Mouse (Mus musculus) layer of hippocampus, postnatal 36 days (tissue): Measurements from ENCODE around the gene Kank1. TPM values are rescaled to one million over a fixed set of nuclear protein-coding genes. Genes with fewer than 3 reads are reported as not detected.

Source experiments
- DNase-seq, 2 experiments: peaks; one replicate each; pipeline ENCODE4 v3.0.0; 2022
- total RNA-seq, 2 experiments: library from RNA; stranded (reverse); gene quantifications; 2 replicates each; pipeline ENCODE4 v1.2.3; 2021

The Kank1 gene
- total RNA-seq, 2 experiments from 2014 or later, result 21.7 to 24.8 TPM

DNA sequence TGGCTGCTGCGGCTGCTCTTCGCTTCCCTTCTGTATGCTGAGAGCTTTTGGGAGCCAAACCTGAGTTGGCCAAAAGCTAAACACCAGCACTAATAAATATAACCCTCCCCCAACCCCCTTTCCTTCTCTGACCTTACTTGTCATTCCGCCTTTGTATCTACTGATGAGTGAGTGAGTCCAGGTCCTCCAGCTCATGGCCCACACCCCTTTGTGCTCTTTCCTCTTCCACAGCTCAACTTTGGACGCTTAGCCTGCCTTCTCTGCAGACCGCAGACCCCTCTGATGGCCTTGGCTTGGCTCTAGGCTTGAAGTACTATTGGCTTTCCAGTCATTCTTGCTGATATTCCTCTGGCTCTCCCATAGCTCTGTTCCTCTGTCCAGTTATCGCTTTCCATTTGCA lies 16.4 kb downstream of the Kank1 start:
- DNase-seq, result no peak

- no peak for DNase-seq
Observed at GRCm38 (mm10) chr19:25253628-25254027, 16.9 kb downstream of the Kank1 start.

GRCm38 (mm10) chr19:25258321-25258720 lies 21.5 kb downstream of the Kank1 start:
- no peak for DNase-seq

- DNase-seq, result no peak
Observed at GRCm38 (mm10) chr19:25266181-25266580, 29.4 kb downstream of the Kank1 start.

DNA sequence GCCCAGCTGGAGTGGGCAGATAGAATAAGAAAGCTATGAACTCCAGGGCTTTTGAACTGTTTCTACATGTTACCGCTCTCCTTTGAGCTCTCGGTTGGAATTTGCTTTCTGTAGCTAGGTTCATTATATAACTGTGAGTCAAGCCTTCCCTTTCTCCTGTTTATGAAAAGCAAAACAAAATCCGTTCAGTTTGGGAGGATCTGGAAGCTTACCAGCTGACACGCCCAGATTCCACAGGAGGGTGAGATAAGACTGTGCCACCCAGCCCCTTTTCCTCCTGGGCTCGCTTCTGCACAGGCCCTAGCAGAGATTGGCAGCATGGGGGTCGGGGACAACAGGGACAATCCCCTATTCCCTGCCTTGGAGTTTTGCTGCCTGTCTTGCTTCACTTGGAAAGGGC lies 30.5 kb downstream of the Kank1 start:
- DNase-seq, result peak in 1 of 2 experiments; percentile 6

GRCm38 (mm10) chr19:25268532-25268931 lies 31.8 kb downstream of the Kank1 start:
- DNase-seq, result peak; percentile 70 to 73

GRCm38 (mm10) chr19:25271591-25271990 lies 34.8 kb downstream of the Kank1 start:
- DNase-seq, result no peak

DNA sequence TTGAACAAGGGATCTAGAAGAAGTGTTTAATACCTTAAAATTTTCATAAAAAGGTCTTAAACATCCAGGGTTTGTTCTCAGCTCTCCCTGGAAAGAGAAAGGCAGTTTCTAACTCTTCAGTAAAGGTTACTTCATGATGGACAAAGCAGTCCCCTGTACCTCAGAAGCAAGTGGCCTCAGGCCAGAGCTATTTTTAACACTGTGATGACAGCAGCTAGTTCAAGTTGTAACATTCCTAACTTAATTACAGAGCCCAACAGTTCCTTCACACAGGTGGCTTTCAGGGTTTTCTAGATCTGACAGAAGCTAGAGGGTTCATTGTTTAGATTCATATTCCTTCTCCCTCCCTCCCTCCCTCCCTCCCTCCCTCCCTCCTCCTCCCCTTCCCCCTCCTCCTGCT lies 36.4 kb downstream of the Kank1 start:
- no peak for DNase-seq

DNA sequence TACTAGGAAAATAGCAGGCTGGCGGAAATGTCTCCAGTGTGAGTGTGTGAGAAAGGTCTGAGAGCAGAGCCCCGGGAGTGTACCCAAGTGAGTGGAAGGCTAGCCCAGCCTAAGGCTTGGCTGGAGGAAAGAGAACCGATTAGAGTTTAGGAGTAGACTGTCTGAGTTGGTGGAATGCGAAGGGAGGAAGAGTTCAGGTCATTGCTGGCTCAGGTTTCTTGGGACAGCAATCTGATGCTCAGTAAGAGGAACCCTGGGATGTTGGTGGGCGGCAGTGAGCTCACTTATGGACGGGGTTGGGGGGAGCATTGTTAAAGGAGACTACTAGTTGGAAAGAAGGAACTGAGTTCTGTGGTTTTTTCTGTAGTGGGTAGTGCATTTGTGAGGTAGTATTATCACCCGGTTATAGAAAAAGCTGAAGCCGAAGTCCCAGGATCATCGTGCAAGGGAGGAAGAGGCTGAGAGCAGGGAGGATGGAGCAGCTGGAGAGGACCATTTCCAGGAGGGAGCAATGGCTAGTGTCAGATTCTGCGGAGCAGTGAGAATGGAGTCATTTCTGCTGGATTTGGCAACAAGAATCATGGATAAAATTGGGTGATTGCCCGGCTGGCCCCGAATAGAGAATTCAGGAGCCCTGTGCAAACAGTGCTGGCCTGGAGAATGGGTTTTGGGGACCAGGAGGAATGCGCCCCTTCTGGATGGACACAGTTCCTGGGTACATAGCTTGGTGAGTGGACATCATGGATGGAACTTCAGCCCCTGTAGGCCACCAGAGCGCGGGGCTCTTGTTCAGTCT lies 40.0 kb downstream of the Kank1 start:
- no peak for DNase-seq

GRCm38 (mm10) chr19:25277761-25278160 lies 41.0 kb downstream of the Kank1 start:
- no peak for DNase-seq

- DNase-seq, result no peak
Observed at GRCm38 (mm10) chr19:25279603-25280002, 42.8 kb downstream of the Kank1 start.

- DNase-seq, result no peak
Observed at GRCm38 (mm10) chr19:25283665-25284064, 46.9 kb downstream of the Kank1 start.

- DNase-seq, result peak; percentile 56 to 69
Observed at GRCm38 (mm10) chr19:25285756-25286538, 49.2 kb downstream of the Kank1 start.

DNA sequence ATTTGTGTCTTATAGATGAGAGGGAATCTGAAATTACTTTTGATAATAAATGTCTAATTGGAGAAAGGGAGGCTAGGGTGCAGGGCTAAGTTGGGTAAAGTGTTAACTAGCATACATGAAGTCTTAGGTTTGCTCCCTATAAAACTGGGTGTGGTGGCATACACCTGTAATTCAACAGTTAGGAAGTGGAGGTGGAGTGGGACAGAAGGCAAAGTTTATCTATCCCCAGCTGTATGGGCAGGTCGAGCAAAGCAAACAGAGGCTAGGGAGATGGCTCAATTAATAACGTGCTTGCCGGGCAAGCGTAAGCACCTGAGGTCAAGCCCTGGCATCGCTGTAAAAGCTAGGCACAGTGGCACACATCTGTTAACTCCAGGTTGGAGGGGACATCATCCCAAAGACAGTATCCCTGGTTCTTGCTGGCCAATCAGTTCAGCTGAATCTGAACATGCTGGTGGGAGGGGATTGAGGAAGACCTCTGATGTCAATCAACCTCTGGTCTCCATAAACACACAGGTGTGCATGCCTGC lies 54.3 kb downstream of the Kank1 start:
- no peak for DNase-seq

GRCm38 (mm10) chr19:25295207-25295606 lies 58.4 kb downstream of the Kank1 start:
- no peak for DNase-seq

GRCm38 (mm10) chr19:25297269-25297668 lies 60.5 kb downstream of the Kank1 start:
- DNase-seq, result no peak

DNA sequence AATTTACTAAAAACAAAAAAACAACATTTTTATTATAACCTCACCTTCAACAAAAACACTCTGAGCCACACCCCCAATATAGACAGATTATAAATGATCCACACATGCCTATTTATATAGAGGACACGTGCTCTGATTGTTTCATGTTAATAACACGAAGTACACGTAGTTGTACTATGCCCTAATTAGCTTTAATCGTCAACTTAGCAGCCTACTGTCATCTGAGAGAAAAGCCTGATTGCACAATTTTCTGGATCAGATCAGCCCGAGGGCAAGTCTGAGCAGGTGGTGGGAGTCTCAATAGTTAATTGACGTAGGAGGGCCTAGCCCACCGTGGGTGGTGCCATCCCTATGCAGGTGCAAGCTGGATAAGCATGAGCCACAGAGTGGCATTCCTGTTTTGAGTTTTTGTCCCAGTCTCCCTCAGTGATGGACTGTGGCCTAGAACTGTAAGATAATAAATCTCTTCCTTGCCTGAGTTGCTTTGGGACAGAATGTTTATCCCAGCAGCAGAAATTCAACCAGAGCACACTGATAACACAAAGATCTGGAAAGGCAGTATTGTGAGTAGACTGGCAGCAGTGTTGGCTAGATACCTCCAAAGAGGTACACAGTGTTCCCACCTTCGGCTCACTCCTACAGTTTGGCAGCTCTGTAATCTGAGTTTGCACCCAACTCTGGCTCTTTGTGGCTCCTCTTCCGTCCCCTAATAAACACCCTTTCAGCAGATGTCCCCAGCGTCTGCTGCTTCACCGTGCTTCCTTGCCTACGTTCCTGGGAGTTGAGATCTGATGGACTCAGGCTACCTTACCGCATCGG lies 63.3 kb downstream of the Kank1 start:
- no peak for DNase-seq

GRCm38 (mm10) chr19:25301189-25301588 lies 64.4 kb downstream of the Kank1 start:
- no peak for DNase-seq

DNA sequence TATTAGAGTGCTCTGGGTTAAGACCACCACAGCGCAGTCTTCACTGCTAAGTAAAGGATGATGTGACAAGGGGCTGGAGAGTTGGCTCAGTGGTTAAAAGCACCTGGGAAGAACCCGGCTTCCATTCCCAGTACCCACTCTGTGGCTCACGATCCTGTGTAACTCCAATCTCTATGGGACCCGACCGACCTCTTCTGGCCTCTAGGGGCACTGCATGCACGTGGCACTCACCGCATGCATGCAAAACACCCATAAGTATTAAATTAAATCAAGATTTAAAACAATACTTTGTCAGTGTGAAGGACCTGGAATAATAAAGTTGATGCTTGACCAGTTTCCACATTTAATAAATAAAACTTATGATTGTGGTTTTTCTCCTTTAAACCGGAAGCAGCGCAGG lies 69.5 kb downstream of the Kank1 start:
- no peak for DNase-seq

DNA sequence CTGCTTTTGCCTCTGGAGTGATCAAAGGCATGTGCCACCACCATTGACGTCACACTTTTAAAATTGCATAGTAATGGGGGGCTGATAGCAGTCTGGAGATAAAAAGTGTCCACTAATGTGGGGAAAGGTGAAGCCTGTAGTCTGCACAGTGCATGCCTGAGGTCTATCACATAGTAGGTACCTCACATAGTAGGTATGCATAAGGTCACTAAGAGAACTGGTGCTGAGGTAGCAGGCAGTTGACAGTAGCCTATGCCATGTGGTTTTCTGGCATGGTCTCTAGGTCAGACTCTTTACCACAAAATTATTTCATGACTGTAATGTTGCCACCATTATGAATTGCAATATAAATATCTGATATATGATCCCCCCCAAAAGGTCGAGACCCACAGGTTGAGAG lies 71.4 kb downstream of the Kank1 start:
- no peak for DNase-seq

- no peak for DNase-seq
Observed at GRCm38 (mm10) chr19:25308763-25309162, 72.0 kb downstream of the Kank1 start.

GRCm38 (mm10) chr19:25310989-25311388 lies 74.2 kb downstream of the Kank1 start:
- no peak for DNase-seq

DNA sequence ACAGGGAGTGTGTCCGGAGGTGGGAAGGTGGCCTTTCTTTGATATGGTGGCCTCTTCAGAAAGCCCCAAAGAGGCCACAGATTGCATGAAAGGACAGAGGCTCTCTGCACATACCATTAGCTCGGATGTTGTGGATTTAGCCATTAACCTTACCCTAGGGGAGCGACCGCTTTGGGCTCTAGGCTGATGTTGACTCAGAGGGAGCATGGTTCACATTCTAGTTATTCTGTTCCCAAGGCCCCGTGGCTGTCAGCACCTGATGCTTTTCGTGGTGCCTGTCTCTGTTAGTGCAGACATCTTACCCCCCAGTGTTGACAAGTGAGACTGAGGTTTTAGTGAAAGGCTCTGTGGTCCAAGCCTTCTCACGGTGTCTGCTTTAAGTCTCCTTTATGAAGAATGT lies 74.9 kb downstream of the Kank1 start:
- DNase-seq, result no peak
